Mouse (Mus musculus) cerebellum, adult 2 months (tissue): ENCODE data around the gene Phf2. TPM values are rescaled to one million over a fixed set of nuclear protein-coding genes. Genes with fewer than 3 reads are reported as not detected.

Experiments used
- DNase-seq, 2 experiments: peaks; one replicate each; pipeline ENCODE4 v3.0.0; 2021
- H3K27ac ChIP-seq: fragments of 200-500 bp; 2 replicates; pipeline ENCODE4 v1.5.1; 2012; ENCODE audit warnings: low read length, control low read depth, inconsistent platforms; ENCODE audit not compliant: insufficient read depth
- H3K27me3 ChIP-seq: fragments of 200-500 bp; 2 replicates; pipeline ENCODE4 v1.6.1; 2012; ENCODE audit warnings: inconsistent platforms, mild to moderate bottlenecking, low read length, moderate library complexity; ENCODE audit not compliant: control insufficient read depth, insufficient read depth
- H3K4me1 ChIP-seq: fragments of 200-500 bp; 2 replicates; pipeline ENCODE4 v1.6.1; 2011; ENCODE audit warnings: low read length; ENCODE audit not compliant: control insufficient read depth, insufficient read depth
- H3K4me3 ChIP-seq: fragments of 200-500 bp; replicated peaks from 2 replicates; pipeline ENCODE3; 2011; ENCODE audit warnings: mild to moderate bottlenecking, low read depth, low read length, control low read depth; ENCODE audit not compliant: insufficient read depth
- CTCF ChIP-seq: fragments of 200-500 bp; IDR thresholded peaks from 2 replicates; pipeline ENCODE4 v1.5.1; 2011; ENCODE audit warnings: low read depth, mild to moderate bottlenecking, control low read depth, low read length, moderate library complexity, borderline replicate concordance; ENCODE audit not compliant: insufficient read depth
- POLR2A ChIP-seq: fragments of 200-500 bp; IDR thresholded peaks from 2 replicates; pipeline ENCODE4 v1.6.1; 2011; ENCODE audit warnings: low read length, control low read depth, borderline replicate concordance; ENCODE audit not compliant: insufficient read depth
- WGBS: fragments of 180-500 bp; shearing (Covaris S2); methylation state at CpG from one replicate; pipeline ENCODE4 v1.1.7; 2018; 5-methylcytosine and 5-hydroxymethylcytosine counted together
- polyA plus RNA-seq: library from polyadenylated mRNA; depleted of rRNA; stranded (reverse); fragments of >200 nt; gene quantifications from 2 replicates; pipeline ENCODE4 v1.2.3, GENCODE M21; 2012

Phf2 gene
- polyA plus RNA-seq, 1 experiment, result 25.9 TPM

DNA sequence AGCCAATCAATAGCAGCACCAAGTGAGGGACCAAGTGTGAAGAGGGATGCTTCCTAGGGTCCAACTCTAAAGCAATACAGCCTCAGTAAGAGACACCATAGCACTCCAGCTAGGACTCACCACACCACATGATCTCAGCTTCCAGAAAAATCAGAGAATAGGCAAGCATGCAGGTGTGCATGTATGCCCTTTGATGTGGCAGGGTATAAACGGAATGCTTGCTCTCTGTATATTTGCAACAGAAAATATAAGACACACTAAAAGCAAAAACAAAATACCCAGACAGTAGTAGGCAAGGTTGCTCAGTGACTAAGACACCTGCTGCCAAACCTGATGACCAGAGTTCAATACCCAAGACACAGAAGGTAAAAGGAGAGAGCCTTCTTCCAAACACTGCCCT is 27.4 kb downstream of the Phf2 start:
- 92% methylated on average over 1 of the region's 1 CpGs for WGBS
- no peak for DNase-seq
- H3K27ac ChIP-seq, result no peak overlapping the region
- no peaks in the 10 kb centered on the region for H3K27me3 ChIP-seq
- TF ChIP-seq POLR2A (no peak), CTCF (no peak)
- H3K4me3 ChIP-seq, result no peak overlapping the region
- peaks cover 19% of the 10 kb centered on the region for H3K4me1 ChIP-seq

DNA sequence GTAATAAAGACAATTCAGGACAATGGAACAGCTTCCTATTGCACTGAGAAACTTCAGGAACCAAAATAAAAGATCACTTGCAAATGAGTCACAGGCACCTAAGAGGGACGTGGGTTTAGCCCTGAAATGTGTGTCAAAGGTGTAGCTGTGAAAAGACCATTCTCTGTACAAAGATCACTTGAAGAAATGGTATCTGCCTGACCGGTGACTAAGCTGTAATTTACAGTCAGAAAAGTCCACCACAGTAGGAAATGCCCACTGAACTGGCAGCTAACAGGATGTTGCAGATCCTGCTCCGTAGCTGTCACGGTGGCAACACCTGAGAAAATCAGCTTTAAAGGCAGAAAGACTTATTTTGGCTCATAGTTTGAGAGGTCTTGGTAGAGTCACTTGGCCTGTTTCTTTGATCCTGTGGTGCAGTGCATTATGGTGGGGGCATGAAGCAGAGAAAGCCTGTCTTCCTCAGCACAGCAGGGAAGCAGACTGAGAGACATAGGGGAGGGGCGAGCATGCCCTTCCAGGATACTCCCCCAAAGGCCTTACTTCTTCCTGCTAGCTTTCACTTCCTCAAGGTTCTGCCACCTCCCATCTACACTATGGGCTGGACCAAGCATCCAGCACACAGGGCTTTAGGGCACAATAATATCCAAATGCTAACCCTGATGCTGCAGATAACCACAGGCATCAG is 28.9 kb downstream of the Phf2 start:
- H3K27ac ChIP-seq, result no peak overlapping the region
- 50% methylated on average over 5 of the region's 5 CpGs for WGBS
- DNase-seq, result no peak
- H3K27me3 ChIP-seq, result no peaks in the 10 kb centered on the region
- TF ChIP-seq POLR2A, result no peak
- TF ChIP-seq CTCF, result no peak
- H3K4me1 ChIP-seq, result peaks cover 14% of the 10 kb centered on the region
- no peak overlapping the region for H3K4me3 ChIP-seq

DNA sequence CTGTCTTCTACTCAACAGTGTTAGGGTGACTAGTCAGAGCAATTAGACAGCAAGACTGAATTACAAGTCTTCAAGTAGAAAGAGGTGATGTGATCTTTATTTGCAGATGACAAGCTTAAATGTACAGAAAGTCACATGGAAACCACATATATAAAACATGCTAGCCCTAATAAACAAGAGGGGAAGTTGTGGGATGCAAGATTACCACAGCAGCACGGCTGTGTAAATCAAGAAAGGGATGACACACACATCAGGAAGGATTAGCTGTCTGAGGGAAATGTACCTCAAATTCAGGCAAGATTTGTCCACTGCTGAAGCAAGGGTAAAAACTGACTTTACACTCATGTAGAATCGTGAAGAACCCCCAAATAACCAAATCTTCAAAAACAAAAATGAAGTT is 32.6 kb downstream of the Phf2 start:
- no peak for TF ChIP-seq POLR2A
- no peak for TF ChIP-seq CTCF
- no peak for DNase-seq
- WGBS, result 89% methylated on average over 2 of the region's 2 CpGs

DNA sequence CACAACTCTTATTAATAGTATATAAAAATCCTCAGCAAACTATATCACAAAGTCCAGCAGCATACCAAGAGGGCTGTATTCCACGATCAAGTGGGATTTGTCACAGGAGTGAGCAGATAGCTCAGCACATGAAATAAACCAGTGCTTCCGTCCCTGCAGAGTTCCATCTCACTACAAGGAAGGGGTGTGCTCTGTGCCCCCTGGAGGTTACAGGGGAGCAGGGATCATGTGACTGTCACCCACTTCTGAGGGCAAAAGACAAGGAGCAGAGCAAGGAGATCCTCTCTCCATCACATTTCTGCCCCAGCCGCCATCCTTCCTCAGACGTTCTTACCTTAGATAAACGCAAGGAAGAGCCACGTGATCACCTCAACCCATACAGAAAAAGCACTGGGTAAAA is 33.4 kb downstream of the Phf2 start:
- no peak for DNase-seq
- no peak overlapping the region for H3K4me3 ChIP-seq
- 94% methylated on average over 6 of the region's 6 CpGs for WGBS
- no peaks in the 10 kb centered on the region for H3K27me3 ChIP-seq
- peaks cover 13% of the 10 kb centered on the region for H3K4me1 ChIP-seq
- H3K27ac ChIP-seq, result no peak overlapping the region
- no peak for TF ChIP-seq CTCF
- no peak for TF ChIP-seq POLR2A

More for the DNA sequence above, 32.6 kb downstream of the Phf2 start:
- Histone ChIP-seq H3K27me3 (no peaks in the 10 kb centered on the region), H3K27ac (no peak overlapping the region), H3K4me3 (no peak overlapping the region), H3K4me1 (peaks cover 14% of the 10 kb centered on the region)

DNA sequence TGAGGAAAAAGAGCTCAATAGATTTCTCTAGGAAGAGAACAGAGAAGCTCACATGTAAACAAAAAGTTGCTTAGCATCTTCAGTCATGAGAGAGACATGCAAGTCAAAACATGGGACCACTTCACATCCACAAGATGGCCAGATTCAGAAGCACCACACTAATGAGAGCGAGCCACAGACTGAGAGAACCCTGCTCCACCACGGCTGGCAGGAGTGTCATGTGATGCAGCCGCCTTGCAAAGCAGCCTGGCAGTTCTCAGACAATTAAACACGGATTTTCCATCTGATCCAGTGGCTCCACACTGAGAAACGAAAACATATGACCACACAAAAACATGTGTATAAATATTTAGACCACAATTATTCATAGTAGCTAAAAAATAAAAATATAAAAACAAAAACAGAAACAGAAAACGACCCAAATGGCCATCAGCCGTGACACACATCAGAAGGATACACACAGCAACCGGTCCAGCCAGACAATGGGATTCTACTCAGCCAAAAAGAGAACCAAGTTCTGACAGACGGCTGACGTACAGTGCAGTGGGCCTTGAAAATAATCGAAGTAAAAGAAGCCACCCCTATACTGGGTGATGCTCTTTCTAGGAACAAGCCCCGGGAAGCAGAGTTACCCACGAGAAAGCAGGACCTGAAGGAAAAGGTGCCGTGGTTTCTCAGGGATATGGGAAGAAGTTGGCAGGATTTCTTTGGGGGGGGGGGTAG is 40.2 kb downstream of the Phf2 start:
- DNase-seq, result no peak
- H3K4me1 ChIP-seq, result no peaks in the 10 kb centered on the region

DNA sequence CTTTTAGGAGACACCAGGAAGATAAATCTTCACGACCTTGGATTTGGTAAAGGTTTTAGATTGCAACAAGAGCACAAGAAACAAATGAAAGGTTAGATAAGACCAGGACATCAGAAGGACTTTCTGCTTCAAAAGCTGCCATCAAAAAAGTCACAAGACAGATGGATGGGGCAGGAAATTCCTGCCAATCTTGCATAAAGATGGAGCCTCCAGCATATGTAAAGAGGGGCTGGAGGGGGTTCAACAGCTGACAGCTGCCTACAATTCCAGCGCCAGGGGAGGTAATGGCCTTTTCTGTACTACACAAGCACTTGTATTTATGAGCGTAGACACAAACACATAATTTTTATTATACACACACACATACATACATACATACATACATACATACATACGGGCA is 41.1 kb downstream of the Phf2 start:
- 82% methylated on average over 4 of the region's 4 CpGs for WGBS
- Histone ChIP-seq H3K27me3 (no peaks in the 10 kb centered on the region), H3K4me3 (no peak overlapping the region), H3K27ac (no peak overlapping the region), H3K4me1 (no peaks in the 10 kb centered on the region)
- no peak for DNase-seq
- TF ChIP-seq CTCF, result no peak
- no peak for TF ChIP-seq POLR2A

More for the DNA sequence above, 40.2 kb downstream of the Phf2 start:
- no peak for TF ChIP-seq CTCF
- no peak for TF ChIP-seq POLR2A
- H3K27me3 ChIP-seq, result no peaks in the 10 kb centered on the region
- no peak overlapping the region for H3K4me3 ChIP-seq
- no peak overlapping the region for H3K27ac ChIP-seq
- 35% methylated on average over 14 of the region's 14 CpGs for WGBS

DNA sequence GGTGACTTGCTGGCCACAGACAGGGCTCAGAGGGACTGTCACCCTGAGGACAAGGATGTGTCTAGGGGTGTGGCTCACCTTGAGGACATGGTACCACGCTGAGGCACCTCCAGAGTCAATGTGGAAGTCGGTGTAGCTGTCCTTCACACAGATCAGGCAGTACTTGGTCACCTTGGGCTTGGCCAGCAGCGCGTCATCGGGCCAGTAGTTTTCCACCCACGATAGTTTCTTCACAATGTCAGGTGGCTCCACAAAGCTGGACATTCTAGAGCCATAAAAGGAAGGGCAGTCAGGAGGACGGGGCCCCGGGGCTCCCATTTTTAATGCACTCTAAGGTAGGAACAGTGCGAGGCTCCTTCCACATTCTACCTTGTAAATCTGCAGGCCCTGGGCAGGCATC is 48.0 kb downstream of the Phf2 start:
- 96% methylated on average over 9 of the region's 9 CpGs for WGBS
- no peaks in the 10 kb centered on the region for H3K27me3 ChIP-seq
- TF ChIP-seq CTCF (no peak), POLR2A (no peak)
- no peak for DNase-seq
- H3K4me3 ChIP-seq, result no peak overlapping the region
- H3K4me1 ChIP-seq, result no peaks in the 10 kb centered on the region
- H3K27ac ChIP-seq, result no peak overlapping the region

DNA sequence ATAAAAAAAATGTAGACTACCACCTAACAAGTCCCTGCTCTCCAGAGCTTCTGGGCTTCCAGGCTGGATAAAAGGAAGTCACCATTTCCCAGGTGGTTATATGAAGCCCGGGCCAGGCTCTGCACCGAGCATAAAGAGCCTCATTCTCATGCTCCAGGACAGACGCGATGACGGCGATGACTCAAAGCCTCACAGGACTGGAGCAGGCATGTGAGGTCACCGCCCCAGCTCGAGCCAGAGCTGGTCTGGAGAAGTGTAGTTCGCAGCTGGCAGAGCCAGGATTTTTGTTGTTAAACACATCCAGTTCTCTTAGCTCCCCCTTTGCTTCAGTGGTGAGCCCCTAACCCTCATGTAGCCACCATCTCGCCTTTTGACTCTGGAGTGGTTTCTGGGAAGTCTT is 48.6 kb downstream of the Phf2 start:
- no peak for DNase-seq
- Histone ChIP-seq H3K27ac (no peak overlapping the region), H3K27me3 (no peaks in the 10 kb centered on the region), H3K4me3 (no peak overlapping the region), H3K4me1 (no peaks in the 10 kb centered on the region)
- no peak for TF ChIP-seq CTCF
- no peak for TF ChIP-seq POLR2A
- WGBS, result 87% methylated on average over 10 of the region's 10 CpGs

DNA sequence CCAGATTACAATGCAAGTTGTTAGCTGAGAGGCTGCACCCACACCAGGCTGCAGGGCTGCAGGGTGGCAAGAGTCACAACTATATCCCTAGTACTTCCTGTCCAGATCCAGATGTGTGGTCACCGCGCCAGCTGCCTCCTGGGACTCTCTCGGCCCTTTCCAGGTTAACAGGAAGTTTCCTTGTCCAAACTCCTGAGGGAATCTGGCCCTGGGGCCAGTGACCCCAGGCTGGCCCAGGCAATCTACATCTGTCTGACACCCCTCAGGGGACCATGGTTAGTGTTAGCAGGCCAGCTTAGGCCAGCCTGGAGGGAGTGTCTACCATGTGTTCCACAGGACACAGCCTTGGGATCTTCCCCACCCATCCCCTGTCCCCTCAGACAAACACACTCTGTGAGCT is 51.8 kb downstream of the Phf2 start:
- TF ChIP-seq CTCF, result no peak
- TF ChIP-seq POLR2A, result no peak
- no peak for DNase-seq
- Histone ChIP-seq H3K27ac (no peak overlapping the region), H3K4me1 (peaks cover 12% of the 10 kb centered on the region), H3K27me3 (no peaks in the 10 kb centered on the region), H3K4me3 (no peak overlapping the region)
- WGBS, result 75% methylated on average over 3 of the region's 3 CpGs
